Mouse (Mus musculus) embryo, embryonic 9.5 days (tissue): ENCODE data around the gene Gm9495.
A peak's percentile ranks its signal among the peaks of the same experiment; 100 is the strongest.
"Not testable (repeated sequence)": the region's sequence is repeated elsewhere in the genome, so short reads cannot be mapped to it uniquely, and the experiment has no call there.

Experiments used
- DNase-seq: peaks from one replicate; pipeline ENCODE4 v3.0.0-alpha.2; 2017; ENCODE audit errors: extremely low spot score

Gm9495 gene

DNA sequence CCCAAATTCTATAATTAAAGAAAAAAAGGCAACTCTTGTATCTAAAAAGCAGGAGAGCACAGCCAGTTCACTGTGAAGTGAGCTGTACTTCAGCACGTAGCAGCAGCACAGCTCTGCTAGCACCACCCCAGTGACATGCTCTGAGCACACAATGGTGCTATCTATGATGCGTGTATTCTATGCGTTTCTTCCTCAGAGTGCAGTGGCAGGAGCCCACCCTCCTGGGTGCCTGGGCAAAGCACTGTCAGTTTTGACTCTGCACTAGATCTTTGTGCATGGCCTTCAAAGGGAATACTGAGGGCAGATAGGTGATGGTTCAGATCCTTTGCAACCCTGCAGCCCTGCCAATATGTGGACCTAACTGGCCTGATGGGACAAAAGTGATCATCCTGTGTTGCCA is at the start of gene Gm9495:
Gm9495 (minus strand) TSS at position 101 of the 400 bp plus-strand sequence.
- DNase-seq, result not testable (repeated sequence)

DNA sequence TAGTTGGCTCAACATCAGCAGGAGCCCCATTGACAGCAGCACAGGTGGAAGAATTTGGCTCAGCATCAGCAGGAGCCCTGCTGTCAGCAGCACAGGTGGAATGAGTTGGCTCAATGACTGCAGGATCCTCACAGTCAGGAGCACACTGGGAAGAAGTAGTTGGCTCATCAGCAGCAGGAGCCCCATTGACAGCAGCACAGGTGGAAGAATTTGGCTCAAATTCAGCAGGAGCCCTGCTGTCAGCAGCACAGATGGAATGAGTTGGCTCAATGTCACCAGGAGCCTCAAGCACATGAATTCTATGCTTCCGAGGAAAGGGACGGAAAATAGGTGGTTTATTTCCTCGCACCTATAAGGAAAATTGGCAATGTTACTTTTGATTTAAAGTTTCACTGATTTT is 21.6 kb upstream of the Gm9495 start:
- not testable (repeated sequence) for DNase-seq

DNA sequence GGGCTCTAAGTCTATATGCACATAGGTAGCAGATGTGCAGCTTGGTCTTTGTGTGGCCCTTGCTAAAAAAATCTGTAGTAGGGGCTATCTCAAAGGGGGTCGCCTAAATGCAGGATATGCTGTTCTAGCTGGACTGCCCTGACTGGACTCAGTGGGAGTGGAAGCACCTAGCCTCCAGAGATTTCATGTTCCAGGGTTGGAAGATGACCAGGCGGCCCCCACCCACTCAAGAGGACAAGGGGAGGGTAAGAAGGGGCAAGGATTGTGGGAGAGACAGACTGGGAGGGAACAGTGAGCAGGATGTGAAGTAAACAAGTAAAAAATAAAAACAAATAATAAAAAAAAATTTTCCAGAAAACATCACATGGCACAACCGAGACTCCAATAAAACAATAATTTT is 33.3 kb downstream of the Gm9495 start:
- not testable (repeated sequence) for DNase-seq

DNA sequence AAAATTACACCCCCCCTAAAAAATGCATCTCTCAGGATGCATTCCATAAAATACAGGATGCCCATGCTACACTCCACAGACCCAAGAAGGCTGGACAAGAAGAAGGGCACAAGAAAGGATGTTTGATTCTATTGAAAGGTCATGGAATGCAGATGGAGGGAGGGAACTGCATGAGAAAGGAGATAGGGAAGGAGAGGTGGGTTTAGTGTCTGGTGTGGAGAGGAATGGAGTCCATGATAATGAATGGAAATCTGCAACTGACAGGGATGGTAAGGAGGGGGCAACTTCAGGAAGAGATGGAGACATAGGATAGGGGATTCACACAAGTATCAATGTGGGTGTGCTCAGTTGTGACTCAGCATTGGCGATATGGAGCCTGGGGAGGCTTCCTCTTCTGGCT is 39.0 kb downstream of the Gm9495 start:
- no peak for DNase-seq

DNA sequence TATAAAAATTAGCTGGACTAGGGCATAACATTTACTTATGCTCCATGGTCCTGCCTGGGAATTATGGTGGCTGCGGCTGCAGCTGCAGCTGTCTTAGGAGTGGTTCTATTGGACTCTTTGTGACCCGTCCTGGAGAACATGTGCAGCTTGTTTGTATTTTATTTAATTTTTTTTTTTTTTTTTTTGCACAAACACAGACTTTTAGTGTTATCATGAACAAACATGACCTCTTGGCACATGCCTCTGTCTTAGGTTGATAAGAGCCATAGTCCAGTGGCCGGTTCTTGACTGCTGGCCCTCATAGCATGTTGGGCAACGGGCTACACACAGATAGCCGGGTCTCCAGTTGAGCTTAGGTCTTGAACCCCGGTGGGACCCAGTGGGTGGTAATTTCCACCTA is 48.6 kb downstream of the Gm9495 start:
- DNase-seq, result no peak

DNA sequence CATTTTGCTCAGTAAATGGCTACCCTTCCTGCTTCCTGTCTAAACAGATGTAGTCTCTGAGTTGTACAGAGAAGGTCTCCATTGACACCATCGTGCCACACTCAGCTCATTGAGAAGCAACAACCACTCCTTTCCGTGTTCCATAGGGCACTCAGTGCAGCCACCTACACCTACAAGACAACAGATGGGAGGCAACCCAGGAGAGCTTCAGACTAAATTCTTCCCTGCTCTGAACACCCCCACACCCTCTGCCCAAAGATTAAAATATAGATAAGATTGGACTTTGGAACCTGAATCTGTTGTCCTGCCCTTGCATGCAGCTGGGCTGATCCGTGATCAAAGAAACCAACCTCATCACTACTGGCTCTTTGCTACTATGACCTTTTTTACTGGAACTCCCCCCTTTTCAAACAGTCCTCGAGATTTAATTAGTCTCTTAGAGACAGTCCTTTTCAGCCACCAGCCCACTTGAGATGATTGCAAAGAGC is 53.4 kb downstream of the Gm9495 start:
- DNase-seq, result no peak

DNA sequence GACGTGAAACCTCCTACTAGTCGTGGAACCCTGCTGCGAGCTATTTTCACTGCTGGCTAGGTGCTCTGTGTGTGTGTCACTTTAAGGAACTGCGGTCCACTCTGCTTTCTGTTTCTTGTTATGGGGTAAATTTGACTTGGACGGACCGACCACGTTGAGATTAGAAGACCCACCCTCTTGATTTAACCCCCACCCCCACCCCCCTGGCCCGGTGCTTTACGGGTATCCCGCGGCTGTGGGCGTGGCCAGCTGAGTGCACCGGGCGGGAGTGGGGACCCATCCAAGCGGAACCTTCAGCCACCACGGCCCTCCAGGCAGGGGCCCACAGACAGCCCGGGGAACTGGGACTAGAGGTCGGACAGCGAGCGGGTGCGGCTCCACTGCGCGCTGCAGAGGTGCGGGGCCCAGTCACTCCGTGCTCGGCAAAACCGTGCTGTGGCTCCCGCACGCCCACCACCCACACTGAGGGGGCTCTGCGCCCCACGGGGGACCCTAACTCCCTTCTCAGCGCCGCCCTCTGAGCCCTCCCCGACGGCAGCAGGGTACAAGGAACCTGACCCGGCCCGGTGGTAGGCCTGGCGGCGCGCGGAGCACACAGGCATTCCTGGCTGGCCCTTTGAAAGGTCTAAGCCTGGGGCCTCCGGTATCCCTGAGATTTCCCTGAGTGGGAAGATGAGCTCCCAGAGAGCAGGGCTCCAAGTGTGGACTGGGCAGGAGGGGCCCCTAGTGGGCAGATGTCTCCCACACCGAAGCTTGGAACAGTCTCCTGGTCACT is 54.0 kb downstream of the Gm9495 start:
- peak; percentile 46 for DNase-seq

DNA sequence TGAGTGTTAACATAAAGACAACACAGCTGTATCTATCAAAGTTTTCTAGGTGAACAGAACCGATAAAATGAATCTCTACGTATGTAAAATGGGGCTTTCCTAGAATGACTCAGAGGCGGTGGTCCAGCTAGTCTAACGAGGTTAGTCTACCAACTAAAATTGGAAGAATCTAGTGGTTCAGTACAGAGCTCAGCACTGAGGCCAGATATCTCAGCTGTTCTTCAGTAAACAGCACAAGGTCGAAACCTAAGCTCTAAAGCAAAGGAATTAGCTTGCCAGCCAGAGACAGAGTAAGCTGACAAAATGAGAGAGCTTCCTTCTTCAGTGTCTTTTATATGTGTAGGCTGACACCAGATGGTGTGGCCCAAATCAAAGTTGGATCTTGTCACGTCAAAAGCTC is 57.2 kb downstream of the Gm9495 start:
- DNase-seq, result no peak

DNA sequence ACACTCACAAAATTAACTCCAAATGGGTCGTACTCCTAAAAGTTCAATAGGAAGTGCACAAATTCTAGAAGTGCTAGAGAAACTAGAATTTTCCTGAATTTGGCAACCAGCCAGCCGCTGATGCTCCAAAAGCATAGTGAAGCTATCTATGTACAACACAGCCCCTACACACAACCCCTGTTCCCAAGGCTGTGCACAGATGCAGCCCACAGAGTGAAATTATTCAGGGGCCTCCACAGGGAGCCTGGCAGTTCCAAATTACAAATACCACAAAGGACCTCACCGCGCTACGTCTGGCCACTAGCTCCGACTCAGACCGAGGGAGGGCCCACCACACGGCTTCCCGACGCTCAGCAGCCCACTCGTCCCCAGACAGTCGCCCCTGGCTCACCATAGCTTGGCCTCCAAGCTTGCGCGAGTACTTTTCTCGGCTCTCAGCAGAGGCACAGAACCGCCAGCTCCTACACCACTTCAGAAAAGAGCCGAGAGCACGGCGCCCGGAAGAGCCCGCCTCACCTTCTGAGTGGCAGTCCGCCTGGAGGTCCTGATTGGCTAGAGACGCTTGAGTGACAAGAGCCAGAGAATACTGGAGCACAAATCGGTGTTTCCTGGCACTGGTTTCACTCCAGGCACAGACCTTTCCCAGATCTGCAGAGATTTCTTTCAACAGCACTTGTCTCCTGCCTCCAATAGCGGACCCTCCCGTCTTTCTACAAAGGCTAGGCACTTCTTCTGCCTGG is 58.1 kb downstream of the Gm9495 start:
- peak; percentile 88 for DNase-seq

DNA sequence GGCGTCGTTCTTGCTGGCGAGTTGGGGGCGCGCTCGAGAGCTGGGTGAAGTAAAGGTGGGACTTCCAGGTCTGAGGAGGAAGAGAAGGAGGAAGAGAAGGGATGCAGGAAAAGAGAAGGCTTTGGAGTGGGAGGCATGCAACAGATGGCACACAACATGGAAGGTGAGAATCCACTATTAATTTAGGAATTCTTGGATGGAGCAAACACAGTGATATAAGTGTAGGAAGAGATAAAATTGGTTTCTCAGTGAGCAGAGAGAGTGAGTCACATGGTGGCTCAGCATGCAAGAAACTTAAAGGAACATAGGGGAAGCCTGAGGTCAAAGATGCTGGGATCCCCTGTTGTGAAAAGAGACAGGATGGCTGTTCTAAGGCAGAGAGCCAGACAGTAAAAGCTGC is 69.0 kb downstream of the Gm9495 start:
- DNase-seq, result no peak
